Mouse (Mus musculus): ENCODE data around the gene Tsen54.

DNA sequence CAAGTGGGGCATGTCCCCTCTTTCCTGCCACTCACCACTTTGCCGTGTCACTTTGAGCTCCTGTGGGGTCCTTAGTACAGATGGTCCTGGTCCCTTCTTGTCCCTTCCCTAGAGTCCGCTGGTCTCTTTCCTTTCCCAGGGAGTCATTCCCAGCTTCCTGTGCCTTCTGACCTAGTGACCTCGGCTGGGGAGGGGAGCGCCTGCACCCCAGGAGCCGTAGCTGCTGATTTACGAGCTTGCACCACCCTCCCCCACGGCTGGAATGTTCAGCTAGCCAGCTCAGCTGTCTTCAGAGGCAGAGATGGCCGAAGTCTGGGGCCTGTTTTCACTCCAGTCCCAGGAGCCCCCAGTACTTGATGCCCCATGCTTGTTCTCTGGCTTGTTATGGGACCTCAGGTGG is 18.0 kb downstream of the Tsen54 start:
- no peak for TF ChIP-seq CTCF (IDR thresholded peaks at IDR 0.05; ENCODE audit: extremely low read depth, insufficient read length, insufficient replicate concordance, low read depth, low read length)
- TF ChIP-seq POLR2A (IDR thresholded peaks at IDR 0.05; ENCODE audit: low read depth, low read length): no peak

Data from small intestine, adult 2 months (tissue).